Mouse (Mus musculus): Measurements from ENCODE around the gene Gm21970.

Gene Gm21970

GRCm38 (mm10) chr16:91391421-91391820 is at the start of gene Gm21970:
Gm21970 (plus strand) TSS chr16:91391721.
- DNase-seq (ENCODE audit: low read depth, low spot score) = no peak

- DNase-seq (ENCODE audit: low read depth, low spot score) = no peak
These were observed 45.0 kb upstream of the Gm21970 start for GRCm38 (mm10) chr16:91346491-91346890.

GRCm38 (mm10) chr16:91347491-91348263 is 43.8 kb upstream of the Gm21970 start:
- DNase-seq (ENCODE audit: low read depth, low spot score) = no peak

- DNase-seq (ENCODE audit: low read depth, low spot score) = no peak
These were observed 43.3 kb upstream of the Gm21970 start for GRCm38 (mm10) chr16:91348264-91348565.

- no peak for DNase-seq (ENCODE audit: low read depth, low spot score)
These were observed 42.8 kb upstream of the Gm21970 start for GRCm38 (mm10) chr16:91348588-91349330.

- peak; percentile 64 for DNase-seq (ENCODE audit: low read depth, low spot score)
These were observed 39.4 kb upstream of the Gm21970 start for GRCm38 (mm10) chr16:91352084-91352562.

GRCm38 (mm10) chr16:91352749-91353148 is 38.8 kb upstream of the Gm21970 start:
- DNase-seq (ENCODE audit: low read depth, low spot score) = no peak

- DNase-seq (ENCODE audit: low read depth, low spot score) = no peak
These were observed 38.3 kb upstream of the Gm21970 start for GRCm38 (mm10) chr16:91353177-91353576.

GRCm38 (mm10) chr16:91353638-91354037 is 37.9 kb upstream of the Gm21970 start:
- no peak for DNase-seq (ENCODE audit: low read depth, low spot score)

GRCm38 (mm10) chr16:91354599-91354998 is 36.9 kb upstream of the Gm21970 start:
- no peak for DNase-seq (ENCODE audit: low read depth, low spot score)

GRCm38 (mm10) chr16:91355160-91355559 is 36.4 kb upstream of the Gm21970 start:
- no peak for DNase-seq (ENCODE audit: low read depth, low spot score)

GRCm38 (mm10) chr16:91356760-91357525 is 34.6 kb upstream of the Gm21970 start:
- no peak for DNase-seq (ENCODE audit: low read depth, low spot score)

GRCm38 (mm10) chr16:91357526-91357900 is 34.0 kb upstream of the Gm21970 start:
- no peak for DNase-seq (ENCODE audit: low read depth, low spot score)

GRCm38 (mm10) chr16:91358555-91358954 is 33.0 kb upstream of the Gm21970 start:
- peak; percentile 46 for DNase-seq (ENCODE audit: low read depth, low spot score)

GRCm38 (mm10) chr16:91359531-91359930 is 32.0 kb upstream of the Gm21970 start:
- DNase-seq (ENCODE audit: low read depth, low spot score) = no peak

GRCm38 (mm10) chr16:91360162-91360561 is 31.4 kb upstream of the Gm21970 start:
- DNase-seq (ENCODE audit: low read depth, low spot score) = no peak

- no peak for DNase-seq (ENCODE audit: low read depth, low spot score)
These were observed 29.5 kb upstream of the Gm21970 start for GRCm38 (mm10) chr16:91362006-91362405.

GRCm38 (mm10) chr16:91362616-91363272 is 28.8 kb upstream of the Gm21970 start:
- DNase-seq (ENCODE audit: low read depth, low spot score) = no peak

GRCm38 (mm10) chr16:91363483-91363882 is 28.0 kb upstream of the Gm21970 start:
- DNase-seq (ENCODE audit: low read depth, low spot score) = no peak

GRCm38 (mm10) chr16:91366567-91366966 is 25.0 kb upstream of the Gm21970 start:
- DNase-seq (ENCODE audit: low read depth, low spot score) = no peak

GRCm38 (mm10) chr16:91367066-91367465 is 24.5 kb upstream of the Gm21970 start:
- DNase-seq (ENCODE audit: low read depth, low spot score) = no peak
